ENCODE assay signal across 8 mouse cellular contexts in the genomic region with DNA sequence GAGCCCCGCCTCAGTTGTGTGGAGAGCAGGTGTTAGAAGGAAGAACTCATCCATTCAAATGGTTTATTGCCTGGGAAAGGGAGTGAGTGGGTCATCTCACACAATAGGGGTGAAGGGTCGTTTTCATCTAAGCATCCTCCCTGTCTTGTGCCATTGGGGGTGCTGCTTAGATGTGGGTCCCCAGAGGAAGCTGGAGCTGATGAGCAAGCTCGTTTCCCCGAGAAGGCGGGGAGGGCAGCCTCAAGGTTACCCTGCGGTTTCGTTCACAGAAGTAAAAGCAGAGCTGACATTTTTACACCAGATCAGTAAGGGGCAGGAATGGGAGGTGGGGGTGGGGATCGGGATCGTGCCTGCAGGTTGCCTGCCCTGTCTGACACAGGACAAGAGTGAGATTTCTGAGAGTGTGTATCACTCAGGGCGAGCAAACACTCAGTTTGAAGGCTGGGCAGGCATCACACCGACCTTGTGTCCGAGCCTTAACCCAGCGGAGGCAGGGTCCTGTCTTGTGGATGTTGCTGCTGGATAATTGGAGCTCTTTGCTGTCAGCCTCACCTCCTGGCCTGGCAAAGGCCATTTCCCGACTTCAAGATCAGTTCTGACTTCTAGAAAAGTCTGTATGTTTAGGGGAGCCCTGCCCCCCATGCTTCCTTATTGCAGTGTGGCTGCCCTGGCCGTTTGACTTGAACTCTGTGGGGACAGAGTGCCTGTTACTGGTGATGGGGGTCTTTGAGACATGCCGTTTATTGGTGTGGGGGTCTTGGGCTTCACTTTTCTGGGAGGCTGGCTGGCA. TPM values are rescaled to one million over a fixed set of nuclear protein-coding genes. Genes with fewer than 3 reads are reported as not detected.
DNase-seq lines count a peak whose midpoint lies in the region; ATAC-seq and TF ChIP-seq lines count a peak whose summit lies in the region.

No protein-coding gene starts in this region.

- no peak for TF ChIP-seq CTCF in cortical plate, adult 2 months (IDR thresholded peaks at IDR 0.05; ENCODE audit: extremely low read depth, insufficient read depth, low read length)
- TF ChIP-seq CTCF in intestine, postnatal 0 days (IDR thresholded peaks at IDR 0.05; ENCODE audit: low read depth), result no peak

- peaks cover 4% of the 10 kb centered on the region; the same call in 1 of the 2 replicates for H3K4me1 ChIP-seq in cortical plate, adult 2 months (ENCODE audit: control insufficient read depth, insufficient read depth, low read length)
- H3K4me1 ChIP-seq in intestine, postnatal 0 days (replicated peaks; ENCODE audit: control insufficient read depth, insufficient read depth, low read length), result peaks cover 5% of the 10 kb centered on the region; the same call in 1 of the 2 replicates
- peaks cover 35% of the 10 kb centered on the region for H3K4me1 ChIP-seq in neural tube, embryonic 13.5 days (replicated peaks)

- peak overlapping the region; percentile 98 for H3K4me2 ChIP-seq in intestine, postnatal 0 days (replicated peaks; ENCODE audit: low read depth)
- H3K4me2 ChIP-seq in neural tube, embryonic 13.5 days, result peak overlapping the region; percentile 90

- peak; percentile 48 for DNase-seq in cerebellum, adult 8-10 months
- peak; percentile 87 for DNase-seq in 416B (ENCODE audit: low read depth)
- no peak for DNase-seq in frontal cortex, postnatal 10 days (ENCODE audit: low spot score in 2 of 2)
- DNase-seq in urinary bladder, postnatal 10 days (ENCODE audit: low spot score), result no peak

- no peak for TF ChIP-seq POLR2A in cortical plate, adult 2 months (IDR thresholded peaks at IDR 0.05; ENCODE audit: extremely low read depth, insufficient read depth, low read length)

- no peaks in the 10 kb centered on the region for H3K36me3 ChIP-seq in intestine, postnatal 0 days (ENCODE audit: control insufficient read depth, insufficient read depth)
- peaks cover 6% of the 10 kb centered on the region; the same call in 1 of the 2 replicates for H3K36me3 ChIP-seq in neural tube, embryonic 13.5 days

- no peak for ATAC-seq in cerebellum, adult (ENCODE audit: insufficient number of reproducible peaks, low FRiP score, low TSS enrichment)
- ATAC-seq in intestine, postnatal 0 days, result no peak
- no peak for ATAC-seq in neural tube, embryonic 13.5 days (ENCODE audit: low read depth)

- peak overlapping the region; percentile 80 for H3K4me3 ChIP-seq in cortical plate, adult 2 months (ENCODE audit: insufficient read depth, low read length)
- H3K4me3 ChIP-seq in intestine, postnatal 0 days (ENCODE audit: low read depth, low read length), result peak overlapping the region; percentile 65
- peak overlapping the region; percentile 78 for H3K4me3 ChIP-seq in neural tube, embryonic 13.5 days

- H3K27ac ChIP-seq in cortical plate, adult 2 months (ENCODE audit: insufficient read depth, low read length), result no peak overlapping the region
- no peak overlapping the region for H3K27ac ChIP-seq in intestine, postnatal 0 days (ENCODE audit: low read depth, low read length)
- H3K27ac ChIP-seq in neural tube, embryonic 13.5 days (replicated peaks), result peak overlapping the region; percentile 83

- no peaks in the 10 kb centered on the region for H3K9me3 ChIP-seq in intestine, postnatal 0 days (ENCODE audit: control insufficient read depth)
- no peaks in the 10 kb centered on the region for H3K9me3 ChIP-seq in neural tube, embryonic 13.5 days

- no peak overlapping the region for H3K9ac ChIP-seq in intestine, postnatal 0 days (ENCODE audit: low read depth, low read length)
- peak overlapping the region; percentile 85 for H3K9ac ChIP-seq in neural tube, embryonic 13.5 days

- WGBS in intestine, postnatal 0 days, result 26% methylated on average over 16 of the region's 16 CpGs
- 11% methylated on average over 16 of the region's 16 CpGs for WGBS in neural tube, embryonic 13.5 days

- H3K27me3 ChIP-seq in intestine, postnatal 0 days (replicated peaks; ENCODE audit: control insufficient read depth, insufficient read depth, low read length), result 0 out of 2 replicates have a peak, but pooled peaks cover 3% of the 10 kb centered on the region
- H3K27me3 ChIP-seq in neural tube, embryonic 13.5 days, result peaks cover 29% of the 10 kb centered on the region

RNA-seq across cellular contexts. Expression of gene Acot7, which starts 1.2 kb away (rescaled TPM):
- 333 and 334 TPM in 2 replicates for polyA plus RNA-seq in cortical plate, adult 2 months (2012; rRNA removed)
- 24.1 and 28.7 TPM in 2 replicates for polyA plus RNA-seq in intestine, postnatal 0 days (2015; fragmentation: Nextera tagmentation; extraction: Ambion mirVana)
- polyA plus RNA-seq in neural tube, embryonic 13.5 days (2015; fragmentation: Nextera tagmentation; extraction: Ambion mirVana), result 316 and 346 TPM in 2 replicates

RNA-seq across cellular contexts. Expression of gene Hes2, which starts 20.4 kb away (rescaled TPM):
- not detected in 2 replicates for polyA plus RNA-seq in cortical plate, adult 2 months (2012; rRNA removed)
- polyA plus RNA-seq in intestine, postnatal 0 days (2015; fragmentation: Nextera tagmentation; extraction: Ambion mirVana), result 8.6 and 11.2 TPM in 2 replicates
- 0.13 and 0.15 TPM in 2 replicates for polyA plus RNA-seq in neural tube, embryonic 13.5 days (2015; fragmentation: Nextera tagmentation; extraction: Ambion mirVana)

RNA-seq across cellular contexts. Expression of gene Espn, which starts 26.9 kb away (rescaled TPM):
- 1.8 and 2.6 TPM in 2 replicates for polyA plus RNA-seq in cortical plate, adult 2 months (2012; rRNA removed)
- 260 and 264 TPM in 2 replicates for polyA plus RNA-seq in intestine, postnatal 0 days (2015; fragmentation: Nextera tagmentation; extraction: Ambion mirVana)
- polyA plus RNA-seq in neural tube, embryonic 13.5 days (2015; fragmentation: Nextera tagmentation; extraction: Ambion mirVana), result 0.21 and 0.51 TPM in 2 replicates

Comparison
In these comparisons a context has a peak if more than half of its experiments do, and no peak if none do; other contexts are left out.
1. DNase-seq: peak in cerebellum, adult 8-10 months (single experiment) and 416B (single experiment); none in frontal cortex, postnatal 10 days (0 of 2) and urinary bladder, postnatal 10 days (single experiment).
2. RNA of gene Acot7, which starts 1.2 kb away (polyA plus RNA-seq): 316 to 346 TPM in neural tube, embryonic 13.5 days and 333 to 334 TPM in cortical plate, adult 2 months; 24.1 to 28.7 TPM in intestine, postnatal 0 days; every median in the first group is over 10 times any median in the second.
3. RNA of gene Espn, which starts 26.9 kb away (polyA plus RNA-seq): 260 to 264 TPM in intestine, postnatal 0 days; 1.8 to 2.6 TPM in cortical plate, adult 2 months and 0.21 to 0.51 TPM in neural tube, embryonic 13.5 days; every median in the first group is over 10 times any median in the second.
4. Peak in every context shown above with its lines, with median percentiles within 50 percentile points of each other: H3K4me3 ChIP-seq.